Mouse (Mus musculus) gonadal fat pad, adult 2 months (tissue): ENCODE data around the gene Npsr1. TPM values are rescaled to one million over a fixed set of nuclear protein-coding genes. Genes with fewer than 3 reads are reported as not detected.

ENCODE experiments used
- DNase-seq: peaks from one replicate; pipeline ENCODE4 v3.0.0-alpha.2; 2012; ENCODE audit warnings: low read depth
- polyA plus RNA-seq: library from polyadenylated mRNA; depleted of rRNA; stranded (reverse); fragments of >200 nt; gene quantifications from 2 replicates; pipeline ENCODE4 v1.2.3, GENCODE M21; 2012; rRNA removed

Gene Npsr1
- 0.07 TPM in 1 of 2 replicates, not detected in the other for polyA plus RNA-seq

GRCm38 (mm10) chr9:24097696-24098095, at the start of gene Npsr1:
Npsr1 (plus strand) TSS chr9:24097996.
- DNase-seq, result no peak

GRCm38 (mm10) chr9:24051538-24051937, 46.3 kb upstream of the Npsr1 start:
- no peak for DNase-seq

GRCm38 (mm10) chr9:24063251-24063650, 34.5 kb upstream of the Npsr1 start:
- no peak for DNase-seq

- no peak for DNase-seq
Observed at GRCm38 (mm10) chr9:24071664-24072063, 26.1 kb upstream of the Npsr1 start.

GRCm38 (mm10) chr9:24077596-24077995, 20.2 kb upstream of the Npsr1 start:
- no peak for DNase-seq

GRCm38 (mm10) chr9:24091875-24092274, 5.9 kb upstream of the Npsr1 start:
- DNase-seq, result no peak

GRCm38 (mm10) chr9:24098526-24098925, 730 bp downstream of the Npsr1 start:
- DNase-seq, result no peak

- no peak for DNase-seq
Observed at GRCm38 (mm10) chr9:24099631-24100030, 1.8 kb downstream of the Npsr1 start.

- DNase-seq, result no peak
Observed at GRCm38 (mm10) chr9:24119423-24119822, 21.6 kb downstream of the Npsr1 start.

GRCm38 (mm10) chr9:24133142-24133541, 35.3 kb downstream of the Npsr1 start:
- no peak for DNase-seq

GRCm38 (mm10) chr9:24136354-24136753, 38.6 kb downstream of the Npsr1 start:
- no peak for DNase-seq

GRCm38 (mm10) chr9:24144341-24144740, 46.5 kb downstream of the Npsr1 start:
- DNase-seq, result no peak

GRCm38 (mm10) chr9:24157208-24157607, 59.4 kb downstream of the Npsr1 start:
- DNase-seq, result no peak

GRCm38 (mm10) chr9:24160409-24160808, 62.6 kb downstream of the Npsr1 start:
- no peak for DNase-seq

- DNase-seq, result no peak
Observed at GRCm38 (mm10) chr9:24168501-24168900, 70.7 kb downstream of the Npsr1 start.

GRCm38 (mm10) chr9:24170728-24171127, 72.9 kb downstream of the Npsr1 start:
- DNase-seq, result no peak

GRCm38 (mm10) chr9:24178744-24179143, 80.9 kb downstream of the Npsr1 start:
- DNase-seq, result no peak

- DNase-seq, result no peak
Observed at GRCm38 (mm10) chr9:24180926-24181325, 83.1 kb downstream of the Npsr1 start.

GRCm38 (mm10) chr9:24186289-24186688, 88.5 kb downstream of the Npsr1 start:
- no peak for DNase-seq

GRCm38 (mm10) chr9:24189511-24190260, 91.9 kb downstream of the Npsr1 start:
- no peak for DNase-seq

- no peak for DNase-seq
Observed at GRCm38 (mm10) chr9:24190261-24190588, 92.4 kb downstream of the Npsr1 start.

GRCm38 (mm10) chr9:24198254-24198653, 100.5 kb downstream of the Npsr1 start:
- no peak for DNase-seq

- DNase-seq, result no peak
Observed at GRCm38 (mm10) chr9:24211636-24212035, 113.8 kb downstream of the Npsr1 start.

GRCm38 (mm10) chr9:24217721-24218120, 119.9 kb downstream of the Npsr1 start:
- DNase-seq, result no peak
